Mouse (Mus musculus) adrenal gland, adult 8-10 months (tissue): ENCODE results near the gene Prickle4. TPM values are rescaled to one million over a fixed set of nuclear protein-coding genes. Genes with fewer than 3 reads are reported as not detected.
A peak's percentile ranks its signal among the peaks of the same experiment; 100 is the strongest.

ENCODE experiments used
- DNase-seq: peaks from one replicate; pipeline ENCODE4 v3.0.0; 2022
- total RNA-seq, 4 experiments: library from RNA; stranded (reverse); gene quantifications; 2 replicates each; pipeline ENCODE4 v1.2.4; 2022

Prickle4 gene
- total RNA-seq, 4 experiments from 2014 or later, result 2.4 to 4.5 (median 3.1) TPM

- DNase-seq, result no peak
Measured at GRCm38 (mm10) chr17:47704692-47705091, 10.2 kb upstream of the Prickle4 start.

DNA sequence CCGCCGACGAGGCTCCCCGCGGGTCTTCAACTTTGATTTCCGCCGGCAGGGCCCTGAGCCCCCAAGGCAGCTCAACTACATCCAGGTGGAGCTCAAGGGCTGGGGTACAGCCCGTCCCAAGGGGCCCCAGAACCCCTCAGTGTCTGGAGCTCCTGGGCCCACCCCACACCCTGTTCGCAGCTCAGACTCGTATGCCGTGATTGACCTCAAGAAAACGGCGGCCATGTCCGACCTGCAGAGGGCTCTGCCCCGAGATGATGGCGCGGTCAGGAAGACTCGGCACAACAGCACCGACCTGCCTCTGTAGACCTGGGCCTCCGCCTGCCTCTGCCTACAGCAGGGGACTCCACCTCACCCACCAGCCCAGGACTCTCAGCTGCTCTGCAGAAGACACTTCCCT, 9.0 kb upstream of the Prickle4 start:
- no peak for DNase-seq

GRCm38 (mm10) chr17:47702548-47703345, 8.2 kb upstream of the Prickle4 start:
- no peak for DNase-seq

DNA sequence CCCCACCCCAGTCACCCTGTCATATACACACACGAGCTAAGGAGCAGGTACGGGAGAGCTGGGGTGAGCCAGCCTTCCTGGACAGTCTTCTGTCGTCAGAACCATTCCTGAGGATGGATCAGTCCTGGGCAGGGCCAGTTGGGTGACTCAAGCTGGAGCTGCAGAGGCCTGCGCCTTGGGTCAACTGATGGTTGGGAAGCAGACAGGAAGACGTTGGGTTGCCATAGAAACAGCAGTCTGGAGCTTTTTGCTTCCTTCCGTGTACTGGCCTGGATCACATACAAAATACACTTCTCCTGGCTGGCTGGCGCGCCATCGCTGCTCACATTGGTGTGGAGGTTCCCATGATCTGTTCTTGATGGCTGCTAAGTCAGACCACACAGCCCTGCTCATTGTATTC, 7.3 kb upstream of the Prickle4 start:
- no peak for DNase-seq

- DNase-seq, result no peak
Measured at GRCm38 (mm10) chr17:47699055-47699454, 4.5 kb upstream of the Prickle4 start.

DNA sequence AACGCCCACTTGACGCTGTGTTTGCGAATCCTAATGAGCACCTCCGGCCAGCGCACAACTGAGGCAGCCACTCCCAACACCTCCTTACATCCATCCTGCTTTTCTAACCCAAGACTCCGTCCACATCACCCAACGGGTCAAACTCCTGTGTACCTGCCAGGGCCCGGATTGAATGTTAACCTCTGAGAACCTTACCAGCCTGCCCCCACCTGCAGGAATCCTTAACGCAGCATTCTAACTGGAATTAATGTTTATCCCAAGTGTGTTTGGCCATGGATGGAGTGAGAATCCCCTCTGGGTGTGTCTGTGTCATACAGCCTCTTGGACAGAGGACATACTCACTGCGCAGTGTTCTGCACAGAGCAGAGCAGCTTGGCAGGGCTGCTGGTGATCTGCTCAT, 3.6 kb upstream of the Prickle4 start:
- no peak for DNase-seq

GRCm38 (mm10) chr17:47695337-47695710, 788 bp upstream of the Prickle4 start:
- DNase-seq, result no peak

- no peak for DNase-seq
Measured at GRCm38 (mm10) chr17:47694442-47694502, 264 bp downstream of the Prickle4 start, which contains the start of gene Gm21981. TSS of gene Gm21981 (minus strand) at chr17:47694455.

DNA sequence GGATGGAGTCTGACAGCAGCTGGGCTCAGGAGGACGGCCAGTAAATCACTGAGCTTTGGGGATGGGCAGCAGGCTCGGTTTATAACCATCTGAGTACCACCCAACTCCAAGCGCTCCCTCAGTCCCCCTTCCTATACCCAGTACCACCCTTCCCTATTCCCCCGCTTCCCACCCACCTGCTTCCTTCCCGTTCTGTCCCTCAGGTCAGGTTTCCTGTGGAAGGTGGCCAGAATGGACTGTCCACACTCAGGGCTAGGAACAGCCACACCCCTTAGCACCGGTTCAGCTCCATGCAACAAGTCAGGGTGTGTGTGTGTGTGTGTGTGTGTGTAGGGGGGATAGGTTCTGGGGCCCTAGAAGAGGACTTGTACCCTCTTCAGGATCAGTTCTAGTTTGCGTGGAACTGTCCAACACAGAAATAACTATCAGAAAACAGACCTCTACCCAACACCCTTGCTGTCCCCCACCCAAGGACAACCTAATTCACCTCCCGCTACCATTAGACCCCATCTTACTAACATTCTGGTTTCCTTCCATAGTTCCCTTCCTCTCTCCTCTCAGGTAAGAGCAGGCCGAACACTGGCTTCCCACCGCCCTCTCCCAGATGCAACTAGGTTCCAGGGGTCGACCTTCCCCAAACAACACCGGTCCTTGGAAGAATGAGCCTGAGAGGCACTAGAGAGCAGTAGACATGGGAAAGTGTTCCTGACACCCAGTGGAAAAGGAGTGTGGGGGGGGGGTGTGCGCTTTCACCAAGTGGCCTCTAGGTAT, 680 bp downstream of the Prickle4 start:
- no peak for DNase-seq

DNA sequence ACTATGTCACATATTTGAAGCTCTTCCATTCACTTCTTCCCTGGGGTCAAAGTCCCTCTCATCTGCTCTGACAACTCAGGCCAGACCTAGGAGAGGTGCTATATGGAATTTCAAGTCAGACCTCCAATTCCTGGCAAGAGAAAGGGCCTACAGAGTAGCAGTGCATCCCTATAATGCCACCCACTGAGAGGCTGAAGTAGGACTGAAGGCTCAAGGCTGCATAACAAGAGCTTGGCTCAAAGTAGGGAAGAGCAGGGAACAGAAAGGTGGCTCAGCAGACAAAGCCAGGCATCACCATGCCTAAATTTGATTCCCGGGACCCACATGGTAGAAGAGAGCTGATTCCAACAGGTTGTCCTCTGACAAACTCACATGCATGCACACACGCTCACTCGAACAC, 2.9 kb downstream of the Prickle4 start:
- no peak for DNase-seq

DNA sequence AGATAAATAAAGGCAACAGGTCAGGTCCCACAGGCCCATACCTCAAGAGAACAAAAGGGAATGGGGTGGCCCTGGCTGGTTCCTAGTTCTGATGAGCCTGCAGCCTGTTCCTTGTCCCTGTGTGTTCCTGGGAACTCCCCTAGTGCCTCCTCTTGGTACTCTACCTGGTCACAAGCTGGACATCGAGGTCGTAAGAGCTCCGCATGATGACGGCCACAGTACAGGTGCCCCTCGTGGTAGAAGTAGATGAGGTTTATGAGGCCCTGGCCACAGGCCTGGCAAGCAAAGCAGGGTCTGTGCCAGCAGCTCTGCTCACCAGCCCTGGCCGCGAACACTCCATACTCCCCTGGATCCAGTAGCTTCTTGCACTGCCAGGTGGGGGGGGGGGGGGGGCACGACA, 4.6 kb downstream of the Prickle4 start:
- no peak for DNase-seq

GRCm38 (mm10) chr17:47688608-47689575, 5.6 kb downstream of the Prickle4 start, which contains the start of gene Frs3:
TSS of gene Frs3 (plus strand) at chr17:47689030.
- DNase-seq, result peak; percentile 68

GRCm38 (mm10) chr17:47688344-47688607, 6.3 kb downstream of the Prickle4 start, which contains the start of gene Tomm6:
TSS of gene Tomm6 (minus strand) at chr17:47688386.
- DNase-seq, result no peak

DNA sequence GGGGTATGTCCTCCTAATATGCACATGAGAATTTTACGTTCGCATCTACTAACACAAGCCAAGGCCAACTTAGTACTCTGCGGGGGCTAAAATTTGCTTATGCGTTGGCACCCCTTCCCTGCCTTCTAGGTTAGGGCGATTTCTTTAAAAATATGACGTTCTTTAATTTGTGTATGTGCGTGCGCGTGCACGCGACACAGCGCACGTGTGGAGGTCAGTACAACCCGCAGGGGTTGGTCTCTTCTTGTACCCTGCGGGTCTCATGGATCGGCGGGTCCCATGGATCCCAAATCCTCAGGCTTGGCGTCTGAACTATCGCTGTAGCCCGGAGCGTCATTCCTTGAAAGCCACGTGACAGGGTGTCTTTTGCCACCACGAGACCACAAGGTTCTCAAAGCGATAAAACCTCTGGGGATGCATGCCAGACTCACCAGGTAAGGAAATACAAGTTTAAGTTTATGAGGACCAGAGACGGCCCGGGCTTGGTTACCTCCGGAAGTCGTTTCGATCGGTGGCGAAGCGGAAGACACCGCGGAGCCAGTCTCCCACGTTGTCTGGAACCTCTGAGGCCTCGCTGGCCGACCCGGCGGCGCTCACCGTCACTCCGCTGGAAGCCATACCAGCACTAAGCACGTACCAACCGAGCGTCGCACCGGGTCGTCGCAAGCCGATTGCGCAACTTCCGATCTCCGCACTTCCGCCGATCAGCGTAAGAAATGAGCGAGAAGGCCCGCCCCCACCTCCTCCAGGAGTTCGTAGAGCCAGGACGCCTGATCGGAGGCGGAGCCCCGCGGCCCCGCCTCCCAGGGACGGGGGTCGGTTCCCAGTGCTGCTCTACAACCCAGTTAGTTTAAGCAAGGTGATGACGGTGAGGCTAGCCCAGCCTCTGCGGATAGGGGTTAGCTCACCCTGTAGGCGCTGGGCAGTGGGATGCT, 6.9 kb downstream of the Prickle4 start:
- DNase-seq, result peak; percentile 93

DNA sequence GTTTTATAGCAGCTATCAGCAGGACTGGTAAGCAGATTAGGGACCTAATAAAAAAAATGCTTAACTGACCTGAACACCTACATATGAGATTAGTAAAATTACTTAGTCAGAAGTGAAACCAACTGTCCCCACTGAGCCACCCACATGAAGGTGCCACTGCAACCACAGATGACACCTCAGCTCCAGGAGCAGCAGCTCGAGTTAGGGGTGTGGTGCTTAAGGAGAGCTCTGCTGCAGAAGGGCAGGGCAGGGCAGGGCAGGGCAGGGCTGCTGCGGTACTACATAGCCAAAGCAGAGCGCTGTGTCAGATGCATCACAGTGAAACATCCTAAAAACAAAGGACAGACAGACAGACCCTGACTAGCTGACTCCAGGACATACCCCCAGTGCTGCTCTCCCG, 11.7 kb downstream of the Prickle4 start:
- DNase-seq, result no peak

DNA sequence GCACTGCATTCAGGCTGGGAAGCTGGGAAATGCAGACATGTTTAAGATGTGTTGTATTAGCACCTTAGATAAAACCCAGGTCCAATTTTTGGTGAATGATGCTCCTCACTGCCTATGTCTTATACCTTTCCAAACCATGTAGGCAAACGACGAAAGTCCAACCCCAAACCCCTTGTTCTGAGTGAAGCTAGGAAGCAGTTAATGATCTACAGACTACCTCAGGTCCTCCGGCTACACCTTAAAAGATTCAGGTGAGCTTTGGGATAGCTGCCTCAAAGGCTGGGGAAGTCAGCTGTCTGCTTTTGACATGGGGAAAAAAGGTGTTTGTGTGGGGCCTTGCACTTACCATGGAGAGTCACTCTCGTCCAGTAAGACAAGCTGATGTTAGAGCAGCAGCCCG, 15.8 kb downstream of the Prickle4 start:
- no peak for DNase-seq

GRCm38 (mm10) chr17:47678238-47678637, 16.3 kb downstream of the Prickle4 start:
- no peak for DNase-seq

- peak; percentile 41 for DNase-seq
Measured at GRCm38 (mm10) chr17:47676581-47676980, 18.0 kb downstream of the Prickle4 start.

DNA sequence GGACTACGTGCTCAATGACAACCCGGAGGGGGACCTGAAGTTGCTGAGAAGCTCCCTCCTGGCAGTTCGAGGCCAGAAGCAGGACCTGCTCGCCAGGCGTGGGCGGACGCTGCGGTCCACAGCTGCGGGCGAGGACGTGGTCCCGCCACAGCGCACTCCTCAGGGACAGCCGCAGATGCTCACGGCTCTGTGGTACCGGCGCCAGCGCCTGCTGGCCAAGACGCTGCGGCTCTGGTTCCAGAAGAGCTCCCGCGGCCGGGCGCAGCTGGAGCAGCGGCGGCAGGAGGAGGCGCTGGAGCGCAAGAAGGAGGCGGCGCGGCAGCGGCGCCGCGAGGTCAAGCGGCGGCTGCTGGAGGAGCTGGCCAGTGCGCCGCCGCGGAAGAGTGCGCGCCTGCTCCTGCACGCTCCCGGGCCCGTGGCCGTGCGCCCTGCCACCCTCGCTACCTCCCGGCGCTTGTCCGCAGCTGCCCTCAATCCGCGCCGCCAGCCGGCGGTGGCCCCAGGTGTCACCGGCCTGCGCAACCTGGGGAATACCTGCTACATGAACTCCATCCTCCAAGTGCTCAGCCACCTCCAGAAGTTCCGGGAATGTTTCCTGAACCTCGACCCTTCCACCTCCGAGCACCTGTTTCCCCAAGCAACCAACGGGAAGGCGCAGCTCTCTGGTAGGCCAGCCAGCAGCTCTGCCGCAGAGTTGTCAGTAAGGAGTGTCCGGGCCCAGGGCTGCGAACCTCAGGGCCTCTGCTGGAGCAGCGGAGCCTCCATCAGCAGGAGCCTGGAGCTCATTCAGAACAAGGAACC, 22.0 kb downstream of the Prickle4 start:
- DNase-seq, result peak; percentile 42

DNA sequence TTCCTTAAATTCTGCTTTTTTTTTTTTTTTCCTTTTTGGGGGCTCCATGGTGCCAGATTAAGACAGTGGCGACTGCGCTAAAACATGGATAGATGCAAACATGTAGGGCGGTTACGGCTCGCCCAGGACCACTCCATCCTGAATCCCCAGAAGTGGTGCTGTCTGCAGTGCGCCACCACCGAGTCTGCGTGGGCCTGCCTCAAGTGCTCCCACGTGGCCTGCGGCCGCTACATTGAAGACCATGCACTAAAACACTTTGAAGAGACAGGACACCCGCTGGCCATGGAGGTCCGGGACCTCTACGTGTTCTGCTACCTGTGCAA, 22.6 kb downstream of the Prickle4 start:
- DNase-seq, result no peak

GRCm38 (mm10) chr17:47669166-47669565, 25.4 kb downstream of the Prickle4 start:
- DNase-seq, result no peak

- no peak for DNase-seq
Measured at GRCm38 (mm10) chr17:47664474-47664873, 30.1 kb downstream of the Prickle4 start.
